Mouse (Mus musculus): Measurements from ENCODE around the gene Vrtn.

Vrtn gene

DNA sequence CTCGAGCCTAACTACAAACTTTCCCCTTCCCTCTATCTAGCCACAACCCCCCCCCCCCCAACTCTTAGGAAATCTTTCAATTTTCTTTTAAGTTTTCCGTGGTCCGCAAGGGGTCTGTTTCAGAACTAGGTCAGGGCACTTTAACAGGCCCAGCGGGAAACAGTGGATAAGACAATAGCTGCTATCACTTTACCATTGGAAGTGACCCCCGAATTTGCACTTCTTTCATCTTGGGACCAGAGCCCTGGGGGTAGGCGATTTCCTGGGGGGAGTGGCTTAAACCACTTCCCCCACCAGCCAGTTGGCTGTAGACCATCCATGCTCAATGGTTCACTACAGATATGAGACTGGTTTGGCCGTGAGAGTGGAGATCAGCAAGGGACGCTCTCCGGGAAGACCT, at the start of gene Vrtn:
Vrtn (plus strand) TSS at position 366 of the 400 bp plus-strand sequence.
- no peak for DNase-seq (ENCODE audit: low read depth)

DNA sequence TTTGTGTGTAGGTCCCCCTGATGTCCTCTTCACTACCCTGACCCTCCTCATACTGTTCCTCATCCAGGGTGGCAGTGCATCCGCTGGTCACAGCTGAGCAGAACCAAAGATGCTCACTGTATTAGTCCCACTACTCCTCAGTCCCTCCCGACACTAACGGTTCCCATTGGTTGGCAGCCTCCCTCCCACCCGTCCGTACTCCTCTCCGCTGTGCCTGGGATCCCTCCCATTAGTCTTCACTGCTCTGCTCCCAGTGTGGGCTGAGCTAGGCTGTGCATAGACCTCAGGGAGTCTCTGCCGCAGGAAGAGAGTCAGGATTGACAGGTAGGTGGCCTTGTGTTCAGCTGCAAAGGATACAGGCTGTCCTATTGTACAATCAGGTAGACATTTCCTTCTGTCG, 42.5 kb upstream of the Vrtn start:
- DNase-seq (ENCODE audit: low read depth) = no peak

DNA sequence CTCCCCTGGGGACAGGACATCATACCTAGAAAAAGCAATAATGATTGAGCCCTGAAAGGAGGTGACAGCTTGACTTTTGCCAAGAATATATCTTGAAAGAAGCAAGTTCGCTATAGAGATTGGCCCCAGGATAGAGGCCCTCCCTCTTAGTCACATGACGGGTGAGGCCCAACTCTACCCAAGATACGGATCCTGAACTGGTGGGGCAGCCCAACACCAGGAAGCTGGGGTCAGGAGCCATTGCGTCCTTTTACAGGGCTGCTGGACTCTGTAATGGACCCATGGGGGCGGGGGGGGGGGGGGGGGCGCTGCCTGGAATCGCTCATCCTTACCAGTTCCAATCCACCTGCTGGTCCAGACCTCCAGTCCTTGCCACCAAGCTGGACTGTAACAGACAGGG, 36.8 kb upstream of the Vrtn start:
- DNase-seq (ENCODE audit: low read depth) = no peak

DNA sequence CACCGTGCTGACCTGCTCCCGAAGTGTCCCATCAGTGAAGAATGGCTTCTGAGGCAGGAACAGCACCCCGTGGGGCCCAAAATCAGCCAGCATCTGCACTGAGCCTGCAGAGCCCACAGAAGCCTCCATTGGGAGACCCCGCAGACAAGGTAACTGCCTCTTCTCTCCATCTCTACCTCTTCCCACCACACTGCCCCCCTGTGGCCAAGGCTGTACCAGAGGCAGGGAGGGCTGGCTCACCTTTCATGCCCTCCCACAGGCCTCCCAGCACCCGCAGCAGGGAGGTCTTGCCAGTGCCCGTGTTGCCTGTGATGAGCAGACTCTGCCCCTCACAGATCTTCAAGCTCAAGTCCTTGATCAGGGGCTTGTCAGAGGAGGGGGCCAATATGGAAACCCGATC, 35.0 kb upstream of the Vrtn start:
- peak; percentile 23 for DNase-seq (ENCODE audit: low read depth)

DNA sequence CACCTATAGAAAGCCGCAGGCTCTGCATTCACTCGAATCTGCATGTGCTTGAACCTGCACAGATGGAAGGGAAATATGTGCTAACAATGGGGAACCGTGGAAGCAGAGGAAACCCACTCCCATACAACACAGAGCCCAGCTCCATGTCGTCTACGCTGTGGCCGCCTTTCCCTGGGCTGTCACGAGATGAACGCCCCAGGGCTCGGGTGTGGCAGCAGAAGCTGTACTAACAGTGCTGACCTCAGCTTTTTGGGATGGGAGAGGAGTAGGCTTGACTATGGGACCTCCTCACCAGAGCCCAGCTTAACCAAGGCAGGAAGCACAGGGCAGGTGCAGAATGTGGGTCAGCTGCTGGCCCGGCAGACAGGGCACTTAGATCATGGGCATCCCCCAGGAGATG, 29.1 kb upstream of the Vrtn start:
- DNase-seq (ENCODE audit: low read depth) = no peak

DNA sequence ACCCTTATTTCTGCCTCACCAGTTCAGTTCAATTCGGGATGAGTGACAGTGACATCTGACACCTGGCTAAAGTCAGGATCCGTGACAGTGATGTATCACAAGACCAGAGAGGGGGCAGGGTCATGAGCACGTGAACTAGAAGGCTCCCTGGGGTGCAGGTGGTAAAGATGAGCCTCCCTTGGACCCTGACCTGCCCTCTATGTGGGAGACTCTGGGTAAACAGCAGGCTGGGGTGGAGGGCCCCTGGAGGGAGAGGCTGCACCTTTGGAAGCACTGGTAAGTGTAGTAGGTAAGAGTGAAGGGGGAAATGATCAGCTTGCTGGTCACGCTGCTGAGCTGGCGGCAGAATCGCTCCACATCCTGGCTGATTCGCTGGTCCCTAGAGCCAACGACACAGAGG, 28.3 kb upstream of the Vrtn start:
- no peak for DNase-seq (ENCODE audit: low read depth)

DNA sequence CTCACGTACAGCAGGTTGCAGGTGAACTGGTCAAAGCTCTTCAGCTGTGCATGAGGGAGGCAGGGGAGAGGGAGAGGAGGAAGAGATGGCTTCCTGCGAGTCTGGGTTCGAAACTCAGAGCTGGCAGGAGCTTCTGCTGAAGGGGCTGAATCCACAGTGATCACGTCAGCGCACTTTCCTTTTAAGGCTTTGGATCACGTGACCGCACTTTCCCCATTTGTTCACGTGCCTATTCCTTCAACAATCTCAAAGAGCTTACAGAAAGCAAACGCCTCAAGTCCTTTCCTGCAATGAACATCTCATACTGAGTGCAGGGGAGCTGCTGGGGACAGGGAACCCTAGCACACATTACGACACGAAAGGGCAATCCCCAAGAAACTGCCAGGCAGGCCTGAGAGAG, 26.8 kb upstream of the Vrtn start:
- no peak for DNase-seq (ENCODE audit: low read depth)

DNA sequence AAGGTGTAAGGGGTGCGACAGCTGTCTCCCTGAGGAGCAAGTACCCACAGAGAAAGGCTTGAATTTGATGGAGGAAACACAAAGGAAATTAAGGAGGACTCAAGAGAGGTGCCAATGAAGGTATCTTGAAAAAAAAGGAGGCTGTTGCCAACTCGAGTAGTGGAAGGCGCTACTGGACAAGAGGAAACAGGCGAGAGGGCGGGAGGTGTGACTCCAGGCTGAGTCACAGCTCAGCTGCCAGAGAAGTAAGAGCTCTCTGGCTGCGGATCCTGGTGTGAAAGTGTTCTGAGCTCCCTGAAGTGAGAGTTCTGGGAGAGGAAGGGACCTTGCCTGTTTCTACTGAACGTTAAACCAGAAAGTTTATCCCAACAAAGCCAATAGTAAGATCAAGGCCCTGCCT, 26.3 kb upstream of the Vrtn start:
- no peak for DNase-seq (ENCODE audit: low read depth)

DNA sequence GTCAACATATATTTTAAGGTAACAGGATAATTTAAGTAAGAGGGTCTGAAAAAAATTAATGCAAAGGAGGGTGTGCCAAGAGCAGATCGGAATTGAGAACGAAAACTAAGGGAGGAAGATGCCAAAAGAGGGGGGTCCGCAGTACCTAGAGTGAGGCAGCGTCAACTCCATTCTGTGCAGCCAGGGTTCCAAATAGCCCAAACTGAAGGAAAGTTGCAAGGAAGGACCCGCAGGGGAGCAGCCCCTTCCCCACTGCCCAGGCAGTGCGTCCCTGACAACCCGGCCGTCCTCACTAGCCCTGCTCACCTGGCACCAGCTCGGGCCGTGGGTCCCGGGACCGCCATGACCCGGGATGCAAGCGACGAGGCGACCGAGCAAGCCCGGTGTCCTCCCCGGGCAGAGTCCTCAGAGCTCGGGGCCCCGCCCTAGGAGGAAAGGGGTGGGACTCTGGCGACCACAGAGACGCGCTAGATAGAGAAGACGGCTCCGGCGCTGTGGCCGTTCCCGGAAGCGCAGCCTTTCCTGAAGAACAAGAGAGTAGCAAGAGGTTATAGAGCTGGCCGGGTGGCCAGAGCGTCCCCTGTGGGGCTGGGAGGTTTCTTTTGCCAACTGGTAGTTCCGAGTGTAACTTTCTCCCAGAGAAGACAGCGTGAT, 23.7 kb upstream of the Vrtn start, which contains the start of gene Abcd4:
Abcd4 (minus strand) TSS at position 437 of the 654 bp plus-strand sequence.
- peak; percentile 90 for DNase-seq (ENCODE audit: low read depth)

DNA sequence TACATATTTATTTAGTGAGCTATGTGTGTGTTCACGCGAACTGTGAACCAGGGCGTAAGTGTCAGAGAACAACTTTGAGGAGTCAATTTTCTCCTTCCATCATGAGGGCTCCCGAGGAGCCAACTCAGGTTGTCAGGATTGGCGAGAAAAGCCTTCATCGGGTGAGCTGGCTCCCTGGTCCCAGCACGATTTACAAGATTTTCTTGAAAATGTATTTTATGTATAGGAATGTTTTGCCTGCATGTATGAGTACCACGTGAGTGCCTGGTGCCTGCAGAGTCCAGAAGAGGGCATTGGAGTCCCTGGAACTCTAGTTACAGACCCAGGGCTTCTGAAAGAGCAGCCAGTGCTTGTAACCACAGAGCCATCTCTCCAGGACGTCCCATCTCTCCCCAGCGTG, 23.2 kb upstream of the Vrtn start:
- DNase-seq (ENCODE audit: low read depth) = no peak

DNA sequence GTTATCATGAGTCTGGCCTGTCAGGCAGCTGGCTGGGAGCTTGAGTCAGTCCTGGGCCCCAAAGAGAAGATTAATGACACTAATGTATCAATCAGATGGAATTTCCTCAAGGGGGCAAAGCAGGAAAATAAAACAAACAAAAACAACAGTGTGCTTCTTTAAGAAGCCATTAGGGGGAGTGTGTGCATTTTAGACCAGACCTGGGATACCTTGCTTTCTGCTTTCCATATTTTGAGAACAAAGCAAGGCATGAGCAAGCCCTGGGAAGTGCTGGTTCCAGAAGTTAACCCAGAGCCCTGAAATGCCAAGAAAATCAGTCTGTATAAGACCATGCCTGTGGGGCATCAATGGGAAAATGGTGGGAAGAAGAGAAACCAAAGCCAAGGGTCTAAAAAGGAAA, 19.8 kb upstream of the Vrtn start:
- peak; percentile 14 for DNase-seq (ENCODE audit: low read depth)

DNA sequence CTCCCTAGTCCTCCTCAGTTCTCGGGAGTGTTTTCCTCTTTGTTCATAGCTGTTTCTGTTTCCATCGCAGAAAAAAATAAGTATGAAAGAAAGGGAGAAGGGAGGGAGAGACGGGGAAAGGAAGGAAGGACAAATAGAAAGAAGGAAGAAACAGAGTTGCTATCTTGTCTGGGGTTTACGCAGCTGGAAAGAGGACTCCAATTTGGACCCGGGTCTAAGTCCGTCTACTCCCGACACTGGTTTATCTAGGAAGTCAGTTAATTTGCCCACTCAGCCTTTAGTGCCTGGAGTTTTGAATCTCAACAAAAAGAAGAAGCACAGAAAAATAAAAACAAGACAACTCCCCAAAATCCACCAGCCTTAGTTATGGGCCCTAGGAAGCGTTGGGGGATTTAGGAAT, 16.2 kb upstream of the Vrtn start:
- no peak for DNase-seq (ENCODE audit: low read depth)

DNA sequence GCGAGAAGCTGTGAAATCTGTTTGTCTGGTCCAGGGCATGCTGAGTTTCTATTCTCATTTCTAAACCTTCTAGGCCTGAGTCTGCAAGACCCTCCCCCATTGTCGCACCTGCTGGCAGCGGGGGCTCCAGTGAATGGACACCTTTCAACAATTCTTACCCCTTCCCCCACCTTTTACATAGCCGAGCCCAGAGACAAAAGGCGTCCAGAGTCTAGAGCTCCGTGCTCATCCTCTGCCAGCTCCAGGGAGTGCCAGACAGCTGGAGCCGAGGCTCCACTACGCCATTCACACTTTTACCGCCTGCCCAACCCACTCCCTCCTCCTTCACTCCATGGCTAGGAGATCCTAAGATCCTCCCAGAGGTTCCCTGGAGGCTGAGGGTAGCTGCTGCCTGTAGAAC, 15.7 kb upstream of the Vrtn start:
- DNase-seq (ENCODE audit: low read depth) = no peak

DNA sequence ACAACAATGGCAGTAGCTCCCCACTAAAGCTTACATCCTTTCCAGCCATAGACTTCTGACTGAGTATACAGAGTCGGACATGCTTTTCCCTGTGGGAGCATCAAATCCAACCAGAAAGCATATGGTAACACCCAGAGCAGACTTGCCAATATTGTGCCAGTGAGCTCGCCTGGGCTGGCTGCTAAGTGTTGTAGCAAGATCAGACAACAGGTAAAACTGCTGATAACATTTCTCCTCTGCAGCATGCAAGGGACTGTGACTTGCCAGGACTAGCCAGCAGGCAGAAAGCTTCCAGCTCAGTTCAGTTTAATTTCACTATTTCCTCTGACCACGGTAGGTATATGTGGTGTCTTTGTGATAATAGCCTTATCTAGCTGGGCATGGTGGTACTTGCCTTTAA, 9.0 kb upstream of the Vrtn start:
- no peak for DNase-seq (ENCODE audit: low read depth)

DNA sequence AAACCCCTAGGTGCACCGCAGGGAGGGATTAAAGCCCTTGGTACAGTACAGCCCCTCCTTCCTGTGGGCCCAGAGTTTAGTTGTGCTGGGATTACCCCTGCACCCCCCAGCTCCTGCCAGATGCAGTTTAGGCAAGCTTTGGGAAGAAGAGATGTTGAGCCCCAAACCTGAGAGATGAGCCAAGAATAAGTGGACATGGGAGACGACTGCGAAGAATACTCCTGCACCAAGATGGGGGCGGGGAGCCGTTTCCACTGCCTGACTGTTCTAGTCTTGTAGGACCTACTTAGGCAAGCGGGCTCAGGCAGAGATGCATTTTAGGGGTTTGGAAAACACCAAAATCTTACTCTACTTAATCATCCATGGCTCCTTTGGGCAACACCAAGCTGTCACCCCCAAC, 566 bp upstream of the Vrtn start:
- no peak for DNase-seq (ENCODE audit: low read depth)

DNA sequence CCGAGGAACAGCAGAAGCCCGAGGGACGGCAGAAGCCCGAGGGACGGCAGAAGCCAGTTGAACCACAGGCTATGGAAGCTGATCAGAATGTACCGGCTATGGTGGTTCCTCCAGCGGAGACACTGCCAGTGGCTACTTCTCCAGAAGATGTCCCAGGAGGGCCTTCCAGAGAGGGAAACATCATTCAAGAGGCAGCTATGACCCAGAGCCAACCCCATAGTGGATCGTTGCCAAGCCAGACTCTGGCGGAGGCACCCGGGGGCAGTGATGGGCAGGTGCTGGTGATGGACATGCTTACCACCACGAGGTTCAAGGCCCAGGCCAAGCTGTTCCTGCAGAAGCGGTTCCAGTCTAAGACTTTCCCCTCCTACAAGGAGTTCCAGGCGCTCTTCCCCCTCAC, 9.4 kb downstream of the Vrtn start:
- no peak for DNase-seq (ENCODE audit: low read depth)

DNA sequence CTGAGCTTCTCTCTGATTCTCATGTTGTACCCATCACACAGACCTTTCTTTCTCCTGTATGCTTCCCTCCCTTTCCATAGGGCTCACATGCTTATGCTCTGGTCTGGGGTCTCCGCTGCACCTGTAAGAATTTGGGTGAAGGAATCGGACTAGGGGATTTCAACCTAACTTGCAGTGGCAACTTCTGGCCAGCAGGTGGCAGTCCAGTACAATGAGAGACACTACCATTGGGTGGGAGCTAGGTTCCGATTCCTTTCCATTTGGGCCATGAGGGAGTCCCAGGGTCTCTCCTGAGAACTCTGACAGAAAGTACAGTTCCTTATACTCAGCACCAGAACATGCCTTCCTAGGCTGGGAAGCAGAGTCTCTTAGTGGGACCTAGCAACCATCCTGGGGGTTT, 13.1 kb downstream of the Vrtn start:
- DNase-seq (ENCODE audit: low read depth) = peak; percentile 72

DNA sequence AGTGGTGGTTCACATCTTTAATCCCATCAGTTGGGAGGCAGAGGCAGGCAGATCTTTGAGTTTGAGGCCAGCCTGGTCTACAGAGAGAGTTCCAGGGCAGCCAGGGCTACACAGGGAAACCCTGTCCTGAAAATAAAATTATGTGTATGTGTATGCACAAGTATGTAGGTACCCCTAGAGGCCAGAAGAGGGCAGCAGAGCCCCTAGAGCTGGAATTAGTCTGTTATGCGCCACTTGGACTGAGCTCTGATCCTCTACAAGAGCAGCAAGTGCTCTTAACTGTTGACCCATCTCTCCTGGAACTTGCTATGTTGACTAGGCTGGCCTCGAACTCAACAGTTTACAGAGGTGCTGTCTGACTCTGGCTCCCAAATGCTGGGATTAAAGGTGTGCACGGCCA, 29.7 kb downstream of the Vrtn start:
- peak; percentile 5 for DNase-seq (ENCODE audit: low read depth)

DNA sequence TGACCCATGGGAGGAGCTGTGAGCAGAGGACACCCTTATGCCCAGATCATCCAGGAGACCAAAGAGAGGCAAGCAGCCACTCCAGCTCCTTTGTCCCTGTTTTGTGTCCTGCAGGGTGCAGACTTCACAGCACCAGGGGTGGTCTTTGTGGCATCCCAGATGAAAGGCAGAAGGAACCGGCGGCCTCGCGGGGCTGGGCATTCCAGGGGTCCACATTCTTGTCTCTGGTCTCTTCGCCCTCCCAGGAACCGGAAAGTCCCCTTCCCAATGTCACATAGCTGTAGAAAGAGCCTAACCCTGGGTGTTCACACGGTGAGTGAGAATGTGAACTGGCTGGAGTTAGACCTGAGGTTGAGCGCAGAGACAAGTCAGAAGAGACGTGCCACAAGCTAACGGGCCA, 30.8 kb downstream of the Vrtn start:
- DNase-seq (ENCODE audit: low read depth) = no peak

DNA sequence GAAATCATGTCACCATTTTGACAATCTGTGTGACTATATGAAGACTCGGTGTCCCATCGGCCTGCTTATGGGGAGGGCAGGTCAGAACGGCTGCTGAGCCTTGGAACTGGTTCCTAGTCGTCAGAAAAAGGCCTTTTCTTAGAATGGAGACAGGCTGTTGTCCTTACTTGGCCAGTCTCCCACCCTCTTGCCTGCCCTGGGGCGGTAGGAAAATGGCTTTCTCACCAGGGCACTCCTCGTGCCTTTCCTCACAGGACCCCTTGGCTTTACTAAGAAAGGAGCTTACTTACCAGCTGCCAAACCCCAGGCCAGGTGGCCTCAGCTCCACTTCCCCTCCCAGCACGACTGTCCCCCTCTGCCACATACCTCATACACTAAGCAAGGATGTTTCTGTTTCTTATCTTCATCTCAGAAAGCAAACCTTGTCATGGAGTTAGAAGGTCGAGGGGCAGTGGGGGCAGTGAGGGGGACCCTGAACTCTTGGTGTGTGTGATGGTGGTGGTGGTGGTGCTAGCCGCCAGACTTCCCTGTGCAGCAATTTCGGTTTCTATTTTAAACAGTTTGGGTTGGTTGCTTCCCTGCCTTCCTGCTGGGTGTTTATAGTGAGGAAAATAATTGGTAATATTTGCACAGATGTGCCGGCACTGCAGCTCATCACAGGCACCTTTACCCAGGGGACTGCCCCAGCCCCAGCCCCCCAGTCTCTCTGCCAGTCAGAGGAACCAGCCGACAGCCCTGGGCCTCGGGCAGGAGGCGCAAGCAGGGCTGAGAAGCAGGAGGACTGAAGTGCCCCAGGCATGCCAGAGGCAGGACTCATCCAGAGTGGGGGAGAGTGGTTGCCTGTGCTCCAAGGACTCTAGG, 34.1 kb downstream of the Vrtn start:
- peak; percentile 33 for DNase-seq (ENCODE audit: low read depth)

DNA sequence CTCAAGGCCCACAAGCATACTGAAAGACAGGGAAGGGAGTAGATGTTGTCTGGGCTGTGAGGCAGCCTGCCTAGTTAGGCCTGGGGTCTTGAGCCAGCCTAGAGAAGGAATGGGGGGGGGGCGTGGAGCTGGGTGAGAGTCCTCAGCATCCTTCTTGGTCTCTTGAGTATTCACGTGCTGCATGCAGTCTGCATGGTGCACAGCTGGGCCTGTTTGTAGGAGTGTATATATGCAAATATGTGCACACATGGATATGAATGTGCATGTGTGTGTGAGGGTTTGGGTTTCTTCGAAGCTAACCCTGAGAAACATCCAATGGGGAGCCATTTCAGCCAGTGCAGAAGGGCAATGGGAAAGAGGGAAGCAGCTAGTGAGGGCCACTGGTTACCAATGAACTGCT, 35.2 kb downstream of the Vrtn start:
- DNase-seq (ENCODE audit: low read depth) = no peak

DNA sequence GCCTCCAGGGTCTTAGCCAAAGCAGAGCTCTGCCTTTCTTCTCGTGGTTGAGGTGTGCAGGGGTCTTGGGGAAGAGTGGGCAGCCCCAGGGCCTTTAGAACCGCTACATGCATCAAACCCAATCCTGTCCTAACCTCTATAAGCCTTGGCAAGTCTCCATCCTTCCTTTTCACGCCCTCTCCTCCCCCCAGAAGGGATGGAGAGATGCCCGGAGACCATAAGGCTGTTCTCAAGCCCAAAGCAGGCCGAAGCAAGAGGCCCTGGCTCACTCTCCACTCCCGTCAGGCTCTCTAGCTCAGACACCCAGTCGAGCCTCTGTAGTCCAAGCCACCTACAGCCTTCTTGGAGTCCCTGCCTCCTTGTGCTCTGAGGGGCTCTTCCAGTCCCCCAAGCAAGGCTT, 43.8 kb downstream of the Vrtn start:
- no peak for DNase-seq (ENCODE audit: low read depth)

DNA sequence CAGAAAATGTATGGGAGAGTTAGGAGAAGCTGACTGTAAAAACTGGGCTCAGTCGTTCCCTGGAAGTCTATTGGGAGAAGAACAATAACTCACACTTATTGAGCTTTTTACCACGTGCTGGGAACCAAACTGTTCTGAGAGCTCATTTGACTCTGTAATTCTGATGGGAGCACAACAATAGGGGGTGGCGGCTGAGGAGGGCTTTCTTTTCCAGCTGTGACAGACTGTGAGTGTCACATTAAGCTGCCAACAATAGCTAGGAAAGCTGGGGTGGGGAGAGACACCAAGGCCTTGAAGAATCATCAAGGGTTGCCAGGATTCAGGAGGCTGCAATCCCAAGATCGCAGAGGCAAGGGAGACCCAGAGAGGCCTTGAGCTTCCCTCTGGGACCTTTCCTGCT, 45.4 kb downstream of the Vrtn start:
- no peak for DNase-seq (ENCODE audit: low read depth)

DNA sequence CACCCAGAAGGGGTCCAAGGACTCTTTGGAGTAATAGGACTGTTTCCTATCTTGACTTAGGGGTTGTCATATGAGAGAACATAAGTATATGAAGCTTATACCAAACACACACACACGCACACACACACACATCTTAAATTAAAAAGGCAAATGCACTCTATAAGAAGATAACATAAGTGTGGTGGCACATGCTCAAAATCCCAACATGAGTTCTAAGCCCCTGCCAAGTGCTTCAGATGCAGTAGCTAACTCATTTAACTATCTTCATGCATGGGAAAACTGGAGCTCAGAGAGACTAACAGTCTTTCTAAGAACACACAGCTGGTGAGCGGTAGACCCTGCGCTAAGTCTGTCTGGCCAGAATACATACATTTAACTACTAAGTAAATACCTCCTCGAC, 46.7 kb downstream of the Vrtn start:
- no peak for DNase-seq (ENCODE audit: low read depth)

All from naive thymus-derived CD4-positive, alpha-beta T cell, adult 2 months (primary cell).